Mouse (Mus musculus): ENCODE data around the gene Iqsec1.

Iqsec1 gene

GRCm38 (mm10) chr6:90786589-90786988, 201.9 kb downstream of the Iqsec1 start:
- no peak for DNase-seq (ENCODE audit: extremely low spot score)

GRCm38 (mm10) chr6:90783945-90784344, 204.5 kb downstream of the Iqsec1 start:
- DNase-seq (ENCODE audit: extremely low spot score) = no peak

- DNase-seq (ENCODE audit: extremely low spot score) = no peak
Observed at GRCm38 (mm10) chr6:90783176-90783575, 205.3 kb downstream of the Iqsec1 start.

DNA sequence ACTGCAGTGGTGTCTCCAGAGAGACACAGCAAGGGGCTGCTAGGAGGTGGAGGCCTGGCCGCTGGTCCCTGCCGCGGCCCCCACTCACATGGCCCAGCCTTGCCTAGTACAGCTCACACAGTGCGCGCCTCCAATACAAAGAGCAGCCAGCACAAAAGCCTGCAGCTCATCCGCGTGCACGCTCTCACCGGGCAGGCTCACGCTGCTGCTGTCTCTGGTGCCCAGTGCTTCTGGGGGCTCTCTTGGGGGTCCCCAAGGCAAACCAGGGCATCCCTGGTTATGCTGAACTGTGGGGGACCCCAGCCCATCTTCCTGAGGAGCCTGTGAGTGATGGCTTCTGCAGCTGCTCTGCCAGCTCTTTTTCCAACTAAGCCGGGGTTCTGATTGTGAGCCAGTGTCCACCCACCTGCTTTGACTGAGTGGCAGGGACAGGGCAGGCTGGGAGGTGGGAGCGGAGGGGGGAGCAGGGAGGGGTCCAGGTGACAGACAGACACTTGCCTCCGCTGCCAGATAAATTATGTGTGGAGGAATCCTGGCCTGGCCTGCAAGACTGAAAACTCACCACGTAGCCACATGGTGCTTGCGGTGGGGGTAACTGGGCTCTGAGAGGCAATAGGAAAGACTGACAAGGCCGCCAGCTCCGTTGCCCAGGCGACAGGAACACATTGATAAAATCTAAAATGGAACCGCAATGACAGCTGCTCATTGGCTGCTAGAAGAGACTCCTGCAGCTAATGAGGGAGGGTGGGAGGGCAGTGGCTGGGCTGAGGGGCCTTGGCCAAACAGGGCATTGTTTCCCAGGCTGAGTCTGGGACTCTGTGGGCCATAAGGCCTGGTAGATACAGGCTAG, 206.3 kb downstream of the Iqsec1 start:
- DNase-seq (ENCODE audit: extremely low spot score) = peak; percentile 72

GRCm38 (mm10) chr6:90780532-90780931, 208.0 kb downstream of the Iqsec1 start:
- no peak for DNase-seq (ENCODE audit: extremely low spot score)

GRCm38 (mm10) chr6:90778841-90779240, 209.6 kb downstream of the Iqsec1 start:
- no peak for DNase-seq (ENCODE audit: extremely low spot score)

GRCm38 (mm10) chr6:90777302-90777701, 211.2 kb downstream of the Iqsec1 start:
- DNase-seq (ENCODE audit: extremely low spot score) = no peak

DNA sequence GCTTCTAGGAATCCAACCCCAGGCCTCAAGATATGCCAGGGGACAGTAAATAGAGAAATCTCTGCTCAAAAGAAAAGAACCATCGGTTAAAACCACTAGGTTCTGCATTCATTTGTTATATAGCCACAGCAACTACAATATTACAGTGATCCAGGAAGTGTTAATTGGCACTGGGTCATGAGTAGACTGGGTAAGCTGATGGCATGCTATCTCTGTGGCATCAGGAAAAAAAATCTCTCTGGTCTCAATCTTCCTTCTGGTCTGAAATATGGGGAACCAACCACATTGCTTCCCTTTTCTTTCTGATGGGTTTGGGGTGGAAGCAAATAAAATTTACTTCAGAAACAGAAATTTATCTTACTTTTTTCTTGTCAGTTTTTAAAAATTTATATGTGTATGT, 212.9 kb downstream of the Iqsec1 start:
- no peak for DNase-seq (ENCODE audit: extremely low spot score)

GRCm38 (mm10) chr6:90773811-90774233, 214.7 kb downstream of the Iqsec1 start:
- DNase-seq (ENCODE audit: extremely low spot score) = no peak

- DNase-seq (ENCODE audit: extremely low spot score) = no peak
Observed at GRCm38 (mm10) chr6:90772120-90772519, 216.4 kb downstream of the Iqsec1 start.

DNA sequence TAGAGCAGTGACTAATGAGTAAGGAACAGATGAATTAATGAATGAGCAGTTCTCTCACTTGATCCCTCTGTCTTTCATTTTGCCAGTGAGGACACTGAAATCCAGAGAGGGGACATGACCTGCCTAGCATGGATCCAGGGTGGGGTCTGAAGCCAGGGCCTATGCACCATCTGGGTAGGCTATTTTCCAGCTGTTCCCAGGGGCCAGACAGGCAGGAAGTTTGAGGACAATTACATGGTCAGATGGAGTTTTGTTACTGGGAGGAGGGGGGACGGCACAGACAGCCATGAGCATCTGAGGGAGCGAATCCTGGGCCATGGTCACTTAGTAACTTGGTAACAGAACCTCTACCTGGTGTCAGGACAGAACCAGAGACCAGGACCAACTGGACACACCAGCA, 220.0 kb downstream of the Iqsec1 start:
- no peak for DNase-seq (ENCODE audit: extremely low spot score)

DNA sequence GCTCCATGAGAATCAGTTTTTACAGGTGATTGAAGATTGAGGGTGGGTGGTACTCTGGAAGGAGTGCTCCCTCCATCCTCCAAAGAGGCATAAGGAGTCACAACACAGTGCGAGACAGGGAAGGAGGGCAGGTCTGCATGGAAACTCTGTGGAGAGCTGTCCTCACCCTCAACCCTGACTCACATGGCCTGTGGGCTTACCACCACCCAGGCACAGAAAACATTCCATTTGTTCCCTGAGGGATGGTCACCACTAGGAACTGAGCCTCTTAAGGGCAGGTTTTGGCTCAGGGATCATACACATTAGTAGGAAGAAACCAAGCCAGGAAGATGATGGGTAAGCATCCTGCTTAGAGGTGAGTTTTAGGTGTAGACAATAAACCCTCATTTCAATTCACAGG, 220.6 kb downstream of the Iqsec1 start:
- no peak for DNase-seq (ENCODE audit: extremely low spot score)

DNA sequence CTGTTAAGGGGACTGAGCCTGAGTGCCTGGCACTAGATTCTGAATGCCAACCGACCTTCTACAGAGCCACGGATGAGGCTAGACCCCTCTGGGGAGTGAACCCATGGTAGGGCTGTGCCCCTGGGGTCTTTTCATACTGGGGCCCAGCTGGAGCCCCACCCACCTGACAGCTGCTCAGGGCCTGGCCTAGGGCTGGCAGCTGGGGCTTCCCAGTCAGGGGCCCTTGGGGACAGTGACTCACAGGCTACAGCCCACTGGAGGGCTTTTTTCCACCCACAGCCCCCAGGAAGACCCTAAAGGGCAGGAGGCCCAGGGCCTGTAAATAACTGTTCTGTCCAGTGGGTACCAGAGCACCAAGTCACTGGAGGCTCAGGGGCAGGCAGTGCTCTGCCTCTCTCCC, 223.7 kb downstream of the Iqsec1 start:
- no peak for DNase-seq (ENCODE audit: extremely low spot score)

- peak; percentile 23 for DNase-seq (ENCODE audit: extremely low spot score)
Observed at GRCm38 (mm10) chr6:90763959-90764591, 224.4 kb downstream of the Iqsec1 start.

DNA sequence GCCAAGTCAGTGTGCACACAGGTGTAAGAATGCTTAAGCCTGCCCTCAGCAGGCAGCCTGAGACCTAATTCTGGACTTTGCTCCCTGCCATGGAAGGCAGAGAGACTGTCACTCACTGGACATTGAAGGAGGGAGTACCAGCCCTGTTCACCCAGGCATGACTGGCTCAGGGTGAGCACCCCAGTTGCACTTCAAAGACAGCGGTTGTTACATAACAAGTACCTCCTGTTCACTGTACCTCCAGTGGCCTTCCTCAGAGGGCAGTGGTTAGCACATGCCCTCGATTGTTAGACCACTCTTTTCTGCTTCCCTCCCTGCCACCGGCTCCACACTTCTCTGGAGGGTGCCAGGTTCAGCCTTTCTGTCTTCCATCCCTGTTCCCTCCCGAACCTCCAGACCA, 225.2 kb downstream of the Iqsec1 start:
- no peak for DNase-seq (ENCODE audit: extremely low spot score)

DNA sequence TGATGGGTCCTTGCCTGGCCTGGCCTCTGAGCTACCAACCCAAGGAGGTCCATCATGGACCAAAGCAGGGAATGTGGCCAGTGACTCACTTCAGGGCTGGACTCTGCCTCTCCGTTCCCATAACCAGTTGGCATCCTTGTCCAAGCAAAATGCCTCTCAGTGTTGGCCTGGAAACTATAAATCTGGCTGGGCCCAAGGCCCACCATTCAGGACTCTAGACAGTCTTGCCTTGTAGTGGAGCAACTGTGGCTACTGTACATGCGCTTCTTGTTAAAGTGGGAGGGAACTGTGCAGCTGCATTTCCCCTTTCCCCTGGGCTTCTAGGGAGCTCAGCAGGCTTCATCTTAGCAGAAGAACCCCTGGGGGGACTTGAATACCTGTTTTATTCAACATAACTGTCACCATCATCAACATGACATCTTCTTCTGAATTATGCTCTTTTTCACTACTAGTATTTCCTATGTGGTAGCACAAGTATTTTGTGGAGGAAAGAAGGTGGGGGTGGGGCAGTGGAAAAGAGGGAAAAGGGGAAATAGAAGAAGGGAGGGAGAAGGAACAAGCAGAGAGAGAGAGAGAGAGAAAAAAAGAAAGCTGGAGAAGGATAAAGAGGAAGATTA, 226.3 kb downstream of the Iqsec1 start:
- no peak for DNase-seq (ENCODE audit: extremely low spot score)

GRCm38 (mm10) chr6:90761301-90762056, 227.0 kb downstream of the Iqsec1 start:
- DNase-seq (ENCODE audit: extremely low spot score) = no peak

DNA sequence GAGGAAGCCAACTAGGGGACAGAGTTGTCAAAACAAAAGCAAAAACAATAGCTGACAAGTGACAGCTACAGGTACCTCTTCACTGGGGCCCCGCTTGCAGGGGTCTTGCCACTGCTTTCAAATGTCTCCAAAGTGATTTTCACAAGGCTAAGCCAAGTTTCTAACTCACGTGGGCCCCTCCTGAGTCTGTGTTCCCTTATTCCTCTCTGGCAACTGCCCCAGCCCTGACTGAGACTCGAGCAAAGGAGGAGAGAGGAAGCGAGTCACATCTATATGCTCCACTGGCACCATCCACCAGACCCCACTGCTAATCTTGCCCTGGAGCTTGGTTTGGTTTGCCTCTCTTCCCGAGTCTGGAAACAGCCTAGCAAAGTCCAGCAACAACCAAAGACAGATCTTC, 227.6 kb downstream of the Iqsec1 start:
- no peak for DNase-seq (ENCODE audit: extremely low spot score)

- no peak for DNase-seq (ENCODE audit: extremely low spot score)
Observed at GRCm38 (mm10) chr6:90759754-90760153, 228.7 kb downstream of the Iqsec1 start.

- no peak for DNase-seq (ENCODE audit: extremely low spot score)
Observed at GRCm38 (mm10) chr6:90758155-90758554, 230.3 kb downstream of the Iqsec1 start.

GRCm38 (mm10) chr6:90757427-90757883, 231.0 kb downstream of the Iqsec1 start:
- no peak for DNase-seq (ENCODE audit: extremely low spot score)

- DNase-seq (ENCODE audit: extremely low spot score) = no peak
Observed at GRCm38 (mm10) chr6:90756561-90756960, 231.9 kb downstream of the Iqsec1 start.
